Mouse (Mus musculus): ENCODE measurements around the gene Otop3.

GRCm38 (mm10) chr11:115286201-115286993 lies 48.1 kb upstream of the Otop3 start:
- TF ChIP-seq CTCF (IDR thresholded peaks at IDR 0.05) (no peak), EP300 (IDR thresholded peaks at IDR 0.05) (no peak)

Measured in lung, postnatal 0 days (tissue).